Comparison of ENCODE assay signal across 11 mouse cellular contexts in the genomic region with DNA sequence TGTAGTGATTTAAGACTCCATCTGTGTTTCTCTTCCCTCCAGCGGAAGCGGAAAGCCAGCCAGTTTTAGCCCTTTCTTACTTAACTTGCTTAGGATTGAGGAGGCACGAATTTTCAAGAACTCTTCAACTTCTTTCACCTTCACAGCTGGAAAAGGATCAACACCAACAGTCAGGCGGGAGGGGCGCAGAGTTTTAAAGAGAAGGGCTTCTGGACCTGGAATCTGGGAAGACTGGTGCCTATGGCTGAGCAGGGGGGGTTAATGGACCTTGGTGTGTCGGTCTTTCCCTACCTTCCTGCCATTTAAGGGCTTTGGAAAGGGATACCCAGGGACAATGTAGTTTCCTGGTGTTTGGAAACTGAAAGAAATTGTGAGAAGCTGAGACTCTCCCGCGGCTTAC. TPM values are rescaled to one million over a fixed set of nuclear protein-coding genes. Genes with fewer than 3 reads are reported as not detected.
DNase-seq lines count a peak whose midpoint lies in the region; ATAC-seq lines count a peak whose summit lies in the region.
"Had no signal": no experiment of that assay in that cellular context is flagged by ENCODE, and none has a peak within 500 bp of the region (broad histone marks: within the 10 kb centered on the region; RNA-seq: fewer than 3 reads in every experiment).

No protein-coding gene starts in this region.

- H3K36me3 ChIP-seq in kidney, embryonic 14.5 days (ENCODE audit: control insufficient read depth, insufficient read depth, low read length): no peaks in the 10 kb centered on the region
- no peaks in the 10 kb centered on the region for H3K36me3 ChIP-seq in embryonic facial prominence, embryonic 11.5 days (replicated peaks; ENCODE audit: control insufficient read depth, insufficient read depth, low read depth, low read length)
- H3K36me3 ChIP-seq in hindbrain, embryonic 15.5 days: no peaks in the 10 kb centered on the region
- H3K36me3 ChIP-seq in midbrain, embryonic 16.5 days (ENCODE audit: control insufficient read depth, insufficient read depth, low read length): no peaks in the 10 kb centered on the region

- H3K9me3 ChIP-seq in kidney, embryonic 14.5 days (ENCODE audit: control insufficient read depth, low read length): no peaks in the 10 kb centered on the region
- no peaks in the 10 kb centered on the region for H3K9me3 ChIP-seq in embryonic facial prominence, embryonic 11.5 days (replicated peaks; ENCODE audit: control insufficient read depth, low read length)
- no peaks in the 10 kb centered on the region for H3K9me3 ChIP-seq in hindbrain, embryonic 15.5 days
- H3K9me3 ChIP-seq in midbrain, embryonic 16.5 days (replicated peaks; ENCODE audit: control insufficient read depth, low read length, poor library complexity, severe bottlenecking): no peaks in the 10 kb centered on the region

- H3K4me3 ChIP-seq in kidney, embryonic 14.5 days (ENCODE audit: low read length): no peak overlapping the region; the same call in 1 of the 2 replicates
- no peak overlapping the region for H3K4me3 ChIP-seq in embryonic facial prominence, embryonic 11.5 days (ENCODE audit: low read depth, low read length)
- H3K4me3 ChIP-seq in hindbrain, embryonic 15.5 days: peak overlapping the region; percentile 39
- peak overlapping the region; percentile 43 for H3K4me3 ChIP-seq in midbrain, embryonic 16.5 days (ENCODE audit: low read depth, low read length)

- peaks cover 12% of the 10 kb centered on the region for H3K4me1 ChIP-seq in kidney, embryonic 14.5 days (ENCODE audit: control insufficient read depth, insufficient read depth, low read length)
- no peaks in the 10 kb centered on the region for H3K4me1 ChIP-seq in embryonic facial prominence, embryonic 11.5 days (ENCODE audit: control insufficient read depth, insufficient read depth, low read length)
- peaks cover 12% of the 10 kb centered on the region for H3K4me1 ChIP-seq in hindbrain, embryonic 15.5 days (replicated peaks)
- peaks cover 6% of the 10 kb centered on the region for H3K4me1 ChIP-seq in midbrain, embryonic 16.5 days (ENCODE audit: control insufficient read depth, insufficient read depth, low read length)

- H3K27ac ChIP-seq in kidney, embryonic 14.5 days (ENCODE audit: low read depth, low read length): no peak overlapping the region
- H3K27ac ChIP-seq in embryonic facial prominence, embryonic 11.5 days (replicated peaks; ENCODE audit: low read depth, low read length): no peak overlapping the region
- H3K27ac ChIP-seq in hindbrain, embryonic 15.5 days (replicated peaks): no peak overlapping the region; the same call in 1 of the 2 replicates
- peak overlapping the region; percentile 73 for H3K27ac ChIP-seq in midbrain, embryonic 16.5 days (ENCODE audit: low read length)

- ATAC-seq in kidney, embryonic 14.5 days (ENCODE audit: low FRiP score, low TSS enrichment): no peak
- ATAC-seq in embryonic facial prominence, embryonic 11.5 days (replicated peaks; ENCODE audit: insufficient number of reproducible peaks, low FRiP score, low TSS enrichment, low read depth): no peak
- ATAC-seq in hindbrain, embryonic 15.5 days (ENCODE audit: low FRiP score, low read depth): no peak
- no peak for ATAC-seq in midbrain, embryonic 16.5 days

- 37% methylated on average over 8 of the region's 8 CpGs for WGBS in kidney, embryonic 14.5 days
- 28% methylated on average over 8 of the region's 8 CpGs for WGBS in embryonic facial prominence, embryonic 11.5 days
- 35% methylated on average over 8 of the region's 8 CpGs for WGBS in hindbrain, embryonic 15.5 days
- 28% methylated on average over 8 of the region's 8 CpGs for WGBS in midbrain, embryonic 16.5 days

- H3K27me3 ChIP-seq in kidney, embryonic 14.5 days (ENCODE audit: control insufficient read depth, insufficient read depth, low read length): peaks cover 8% of the 10 kb centered on the region; the same call in 1 of the 2 replicates
- H3K27me3 ChIP-seq in embryonic facial prominence, embryonic 11.5 days (ENCODE audit: control insufficient read depth, insufficient read depth, low read length): no peaks in the 10 kb centered on the region
- H3K27me3 ChIP-seq in hindbrain, embryonic 15.5 days: no peaks in the 10 kb centered on the region
- H3K27me3 ChIP-seq in midbrain, embryonic 16.5 days (ENCODE audit: control insufficient read depth, insufficient read depth, low read depth, low read length): no peaks in the 10 kb centered on the region

- no peak overlapping the region for H3K9ac ChIP-seq in kidney, embryonic 14.5 days (ENCODE audit: low read depth, low read length)
- no peak overlapping the region for H3K9ac ChIP-seq in embryonic facial prominence, embryonic 11.5 days (replicated peaks; ENCODE audit: low read length)
- H3K9ac ChIP-seq in hindbrain, embryonic 15.5 days: 0 out of 2 replicates have a peak overlapping the region, but pooled peaks have one; percentile 46
- H3K9ac ChIP-seq in midbrain, embryonic 16.5 days (ENCODE audit: low read depth, low read length): peak overlapping the region; percentile 54

- H3K4me2 ChIP-seq in kidney, embryonic 14.5 days (replicated peaks; ENCODE audit: low read depth, low read length): peak overlapping the region; percentile 51; the same call in 1 of the 2 replicates
- peak overlapping the region; percentile 72; the same call in 1 of the 2 replicates for H3K4me2 ChIP-seq in embryonic facial prominence, embryonic 11.5 days (ENCODE audit: low read depth, low read length)
- peak overlapping the region; percentile 73 for H3K4me2 ChIP-seq in hindbrain, embryonic 15.5 days
- H3K4me2 ChIP-seq in midbrain, embryonic 16.5 days (ENCODE audit: low read length): peak overlapping the region; percentile 61

- no peak for DNase-seq in kidney, postnatal 25 days
- no peak for DNase-seq in embryonic facial prominence, embryonic 11.5 days (ENCODE audit: low spot score)
- DNase-seq in gastrocnemius, postnatal 4 days (ENCODE audit: low spot score in 2 of 2): no peak
- no peak for DNase-seq in gastrocnemius, adult 8-10 months (ENCODE audit: low spot score in 2 of 2)
- no peak for DNase-seq in kidney, postnatal 4 days
- DNase-seq: gastrocnemius, postnatal 14 days had no signal

RNA-seq across cellular contexts. Expression of a gene that starts 1.0 kb away (rescaled TPM):
- polyA plus RNA-seq in kidney, embryonic 14.5 days (2014; fragmentation: Nextera tagmentation; extraction: Ambion mirVana): 2.1 and 2.2 TPM in 2 replicates
- 1.4 and 1.9 TPM in 2 replicates for polyA plus RNA-seq in embryonic facial prominence, embryonic 11.5 days (2014; fragmentation: Nextera tagmentation; extraction: Ambion mirVana)
- polyA plus RNA-seq in hindbrain, embryonic 15.5 days (2015; fragmentation: Nextera tagmentation; extraction: Ambion mirVana): 5.1 and 5.6 TPM in 2 replicates
- 6.9 and 9.1 TPM in 2 replicates for polyA plus RNA-seq in midbrain, embryonic 16.5 days (2015; fragmentation: Nextera tagmentation; extraction: Ambion mirVana)
- under 1 TPM in 1 of 2 experiments, not detected in 1; 0.20 TPM for total RNA-seq in gastrocnemius, postnatal 4 days (2021)
- total RNA-seq in gastrocnemius, adult 8-10 months (2022): not detected
- total RNA-seq: adrenal gland, adult 18-20 months; common myeloid progenitor, adult 5-6 weeks had no signal

RNA-seq across cellular contexts. Expression of a gene that starts 9.6 kb away (rescaled TPM):
- not detected in 2 replicates for polyA plus RNA-seq in kidney, embryonic 14.5 days (2014; fragmentation: Nextera tagmentation; extraction: Ambion mirVana)
- not detected in 2 replicates for polyA plus RNA-seq in embryonic facial prominence, embryonic 11.5 days (2014; fragmentation: Nextera tagmentation; extraction: Ambion mirVana)
- polyA plus RNA-seq in hindbrain, embryonic 15.5 days (2015; fragmentation: Nextera tagmentation; extraction: Ambion mirVana): 5.3 and 5.6 TPM in 2 replicates
- 7.4 and 8.3 TPM in 2 replicates for polyA plus RNA-seq in midbrain, embryonic 16.5 days (2015; fragmentation: Nextera tagmentation; extraction: Ambion mirVana)
- total RNA-seq in gastrocnemius, postnatal 4 days (2021): not detected
- not detected for total RNA-seq in gastrocnemius, adult 8-10 months (2022)
- total RNA-seq: adrenal gland, adult 18-20 months; common myeloid progenitor, adult 5-6 weeks; gastrocnemius, postnatal 14 days had no signal

RNA-seq across cellular contexts. Expression of a gene that starts 18.0 kb away (rescaled TPM):
- 0.34 and 0.41 TPM in 2 replicates for polyA plus RNA-seq in kidney, embryonic 14.5 days (2014; fragmentation: Nextera tagmentation; extraction: Ambion mirVana)
- 0.15 TPM in 1 of 2 replicates, not detected in the other for polyA plus RNA-seq in embryonic facial prominence, embryonic 11.5 days (2014; fragmentation: Nextera tagmentation; extraction: Ambion mirVana)
- 0.34 and 0.47 TPM in 2 replicates for polyA plus RNA-seq in hindbrain, embryonic 15.5 days (2015; fragmentation: Nextera tagmentation; extraction: Ambion mirVana)
- polyA plus RNA-seq in midbrain, embryonic 16.5 days (2015; fragmentation: Nextera tagmentation; extraction: Ambion mirVana): 0.36 and 0.57 TPM in 2 replicates
- under 1 TPM; 0.12 to 0.18 TPM for total RNA-seq in gastrocnemius, postnatal 4 days (2021)
- total RNA-seq in gastrocnemius, adult 8-10 months (2022): not detected
- total RNA-seq: adrenal gland, adult 18-20 months; gastrocnemius, postnatal 14 days had no signal

RNA-seq across cellular contexts. Expression of a gene that starts 22.0 kb away (rescaled TPM):
- 2.6 and 3.6 TPM in 2 replicates for polyA plus RNA-seq in kidney, embryonic 14.5 days (2014; fragmentation: Nextera tagmentation; extraction: Ambion mirVana)
- not detected in 2 replicates for polyA plus RNA-seq in embryonic facial prominence, embryonic 11.5 days (2014; fragmentation: Nextera tagmentation; extraction: Ambion mirVana)
- not detected in 2 replicates for polyA plus RNA-seq in hindbrain, embryonic 15.5 days (2015; fragmentation: Nextera tagmentation; extraction: Ambion mirVana)
- not detected in 2 replicates for polyA plus RNA-seq in midbrain, embryonic 16.5 days (2015; fragmentation: Nextera tagmentation; extraction: Ambion mirVana)
- not detected for total RNA-seq in gastrocnemius, postnatal 4 days (2021)
- not detected for total RNA-seq in gastrocnemius, adult 8-10 months (2022)
- total RNA-seq: common myeloid progenitor, adult 5-6 weeks; gastrocnemius, postnatal 14 days had no signal

RNA-seq across cellular contexts. Expression of a gene that starts 50.2 kb away (rescaled TPM):
- polyA plus RNA-seq in kidney, embryonic 14.5 days (2014; fragmentation: Nextera tagmentation; extraction: Ambion mirVana): not detected in 2 replicates
- polyA plus RNA-seq in embryonic facial prominence, embryonic 11.5 days (2014; fragmentation: Nextera tagmentation; extraction: Ambion mirVana): not detected in 2 replicates
- not detected in 2 replicates for polyA plus RNA-seq in hindbrain, embryonic 15.5 days (2015; fragmentation: Nextera tagmentation; extraction: Ambion mirVana)
- polyA plus RNA-seq in midbrain, embryonic 16.5 days (2015; fragmentation: Nextera tagmentation; extraction: Ambion mirVana): not detected in 2 replicates
- not detected for total RNA-seq in gastrocnemius, postnatal 4 days (2021)
- total RNA-seq in gastrocnemius, adult 8-10 months (2022): not detected
- total RNA-seq: adrenal gland, adult 18-20 months; common myeloid progenitor, adult 5-6 weeks; gastrocnemius, postnatal 14 days had no signal

Comparison
In these comparisons a context has a peak if more than half of its experiments do, and no peak if none do; other contexts are left out.
1. H3K4me3 ChIP-seq: peak in hindbrain, embryonic 15.5 days (single experiment) and midbrain, embryonic 16.5 days (single experiment); none in kidney, embryonic 14.5 days (single experiment) and embryonic facial prominence, embryonic 11.5 days (single experiment).
2. H3K9ac ChIP-seq: peak in hindbrain, embryonic 15.5 days (single experiment) and midbrain, embryonic 16.5 days (single experiment); none in kidney, embryonic 14.5 days (single experiment) and embryonic facial prominence, embryonic 11.5 days (single experiment).
3. Peak in every context shown above with its lines, with median percentiles within 50 percentile points of each other: H3K4me2 ChIP-seq.